Mouse (Mus musculus) mature B cell (primary cell): ENCODE results near the gene Rnf207.

Experiments used
- in situ Hi-C: fragments of 300-500 bp; cut with MboI; formaldehyde crosslinking; loops from 2 replicates; pipeline ENCODE4 v1.14.3; 2019

Rnf207 gene

GRCm38 (mm10) chr4:152318517-152319234 lies at the start of gene Rnf207:
Gene Rnf207 (minus strand): TSS chr4:152318993.
- in situ Hi-C loops, result no loop called here

GRCm38 (mm10) chr4:152365228-152365627 lies 46.4 kb upstream of the Rnf207 start:
- in situ Hi-C loops, result no loop called here

GRCm38 (mm10) chr4:152362180-152362579 lies 43.4 kb upstream of the Rnf207 start:
- in situ Hi-C loops, result no loop called here

GRCm38 (mm10) chr4:152360855-152361254 lies 42.1 kb upstream of the Rnf207 start:
- in situ Hi-C loops, result no loop called here

- in situ Hi-C loops, result no loop called here
Measured at GRCm38 (mm10) chr4:152359700-152360099, 40.9 kb upstream of the Rnf207 start.

GRCm38 (mm10) chr4:152355672-152356071 lies 36.9 kb upstream of the Rnf207 start:
- in situ Hi-C loops, result no loop called here

GRCm38 (mm10) chr4:152353886-152354637 lies 35.3 kb upstream of the Rnf207 start:
- in situ Hi-C loops, result no loop called here

- in situ Hi-C loops, result no loop called here
Measured at GRCm38 (mm10) chr4:152351422-152352305, 32.9 kb upstream of the Rnf207 start.

GRCm38 (mm10) chr4:152350722-152351421 lies 32.1 kb upstream of the Rnf207 start:
- in situ Hi-C loops, result no loop called here

- in situ Hi-C loops, result no loop called here
Measured at GRCm38 (mm10) chr4:152349837-152350381, 31.1 kb upstream of the Rnf207 start.

GRCm38 (mm10) chr4:152345120-152345889 lies 26.5 kb upstream of the Rnf207 start:
- in situ Hi-C loops, result no loop called here

GRCm38 (mm10) chr4:152344651-152345050 lies 25.9 kb upstream of the Rnf207 start:
- in situ Hi-C loops, result no loop called here

- in situ Hi-C loops, result no loop called here
Measured at GRCm38 (mm10) chr4:152343296-152343695, 24.5 kb upstream of the Rnf207 start.

- in situ Hi-C loops, result no loop called here
Measured at GRCm38 (mm10) chr4:152340584-152341284, 21.9 kb upstream of the Rnf207 start.

- in situ Hi-C loops, result no loop called here
Measured at GRCm38 (mm10) chr4:152339293-152339790, 20.5 kb upstream of the Rnf207 start.

GRCm38 (mm10) chr4:152338419-152339292 lies 19.9 kb upstream of the Rnf207 start, which contains the start of gene Chd5:
Gene Chd5 (plus strand): TSS chr4:152338651.
- in situ Hi-C loops, result no loop called here

- in situ Hi-C loops, result no loop called here
Measured at GRCm38 (mm10) chr4:152337772-152338171, 19.0 kb upstream of the Rnf207 start.

- in situ Hi-C loops, result no loop called here
Measured at GRCm38 (mm10) chr4:152333587-152333986, 14.8 kb upstream of the Rnf207 start.

GRCm38 (mm10) chr4:152332952-152333351 lies 14.2 kb upstream of the Rnf207 start:
- in situ Hi-C loops, result no loop called here
